Mouse (Mus musculus): Measurements from ENCODE around the gene Fanca. TPM values are rescaled to one million over a fixed set of nuclear protein-coding genes. Genes with fewer than 3 reads are reported as not detected.
A peak's percentile ranks its signal among the peaks of the same experiment; 100 is the strongest.

Fanca gene
- total and polyA plus RNA-seq, 3 experiments: 3.9 to 6.2 (median 5.3) TPM

DNA sequence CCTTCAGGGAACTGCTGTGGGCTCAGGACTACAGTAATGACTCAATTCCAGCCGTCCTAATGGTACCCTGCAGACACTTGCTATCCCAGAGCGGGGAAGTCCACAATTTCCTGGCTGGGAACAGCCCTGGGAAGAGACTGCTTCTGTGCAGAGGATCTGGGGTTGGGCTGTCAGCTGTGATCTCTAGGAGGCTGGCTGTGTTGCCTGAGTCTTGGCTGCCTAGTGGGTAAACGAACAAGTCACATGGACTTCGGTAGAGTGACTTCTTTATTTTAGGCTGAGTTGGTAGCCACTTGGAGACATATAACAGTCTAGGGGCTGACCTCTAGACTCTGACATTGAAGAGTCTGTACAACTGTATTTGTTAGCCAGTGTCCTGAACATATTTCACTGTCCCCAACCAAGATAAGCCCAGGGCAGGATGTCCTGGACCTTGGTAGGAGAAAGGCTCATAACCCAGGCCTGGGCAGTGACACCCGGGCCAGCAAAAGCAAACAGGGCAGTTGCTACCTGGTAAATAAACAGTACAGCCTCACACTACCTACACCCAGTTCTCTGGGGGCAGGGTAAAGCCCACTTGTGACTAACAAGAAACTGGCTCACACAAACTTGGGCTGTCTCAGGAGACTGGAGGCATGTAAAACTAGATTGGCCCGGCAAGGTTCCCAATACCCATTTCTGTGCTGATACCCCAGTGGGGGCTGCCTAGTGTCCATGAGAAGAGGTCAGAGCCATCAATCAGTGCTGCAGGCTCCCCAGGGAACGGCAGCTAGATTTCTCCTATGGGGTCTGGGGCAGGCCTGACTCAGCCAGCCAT is 76.1 kb downstream of the Fanca start:
- DNase-seq: no peak
- H3K27me3 ChIP-seq (ENCODE audit: control insufficient read depth, insufficient read depth, low read length): no peaks in the 10 kb centered on the region
- H3K27ac ChIP-seq: peak overlapping the region; percentile 34
- intact Hi-C loops (cut with DNase I): no loop called here
- no peak overlapping the region for H3K9ac ChIP-seq (ENCODE audit: low read depth, low read length)
- TF ChIP-seq CTCF (IDR thresholded peaks at IDR 0.05): no peak
- no peak for TF ChIP-seq EP300 (IDR thresholded peaks at IDR 0.05; ENCODE audit: insufficient read depth, low read depth, low read length)
- no peak for TF ChIP-seq POLR2A (IDR thresholded peaks at IDR 0.05; ENCODE audit: insufficient read depth, low read depth, low read length)
- H3K4me3 ChIP-seq: no peak overlapping the region
- no peaks in the 10 kb centered on the region for H3K79me2 ChIP-seq (replicated peaks; ENCODE audit: control insufficient read depth, insufficient read depth, low read length)
- WGBS: 68% methylated on average over 7 of the region's 7 CpGs
- H3K4me1 ChIP-seq (ENCODE audit: control insufficient read depth, insufficient read depth, low read length): no peaks in the 10 kb centered on the region
- no peaks in the 10 kb centered on the region for H3K36me3 ChIP-seq (ENCODE audit: control insufficient read depth, insufficient read depth, low read length)

DNA sequence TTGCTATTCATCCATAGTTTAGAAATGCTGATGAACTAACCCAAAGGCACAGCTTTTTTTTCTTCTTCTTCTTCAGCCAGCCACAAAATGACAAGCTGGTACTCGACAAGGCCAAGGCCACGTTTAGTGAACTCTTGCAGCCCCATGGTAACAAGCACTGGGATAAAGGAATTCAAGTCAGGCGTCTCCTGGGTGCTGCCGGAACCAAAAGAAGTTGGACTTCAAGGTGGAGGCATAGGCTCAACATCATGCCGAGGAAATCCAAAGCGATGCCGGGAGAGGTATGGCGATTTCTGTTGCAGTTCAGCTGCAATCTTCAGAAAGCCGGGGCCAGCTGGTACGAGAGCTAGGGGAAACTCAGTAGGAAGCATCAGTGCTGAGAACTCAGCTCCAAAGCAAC is 79.0 kb downstream of the Fanca start:
- intact Hi-C loops (cut with DNase I): no loop called here
- WGBS: 90% methylated on average over 10 of the region's 10 CpGs

DNA sequence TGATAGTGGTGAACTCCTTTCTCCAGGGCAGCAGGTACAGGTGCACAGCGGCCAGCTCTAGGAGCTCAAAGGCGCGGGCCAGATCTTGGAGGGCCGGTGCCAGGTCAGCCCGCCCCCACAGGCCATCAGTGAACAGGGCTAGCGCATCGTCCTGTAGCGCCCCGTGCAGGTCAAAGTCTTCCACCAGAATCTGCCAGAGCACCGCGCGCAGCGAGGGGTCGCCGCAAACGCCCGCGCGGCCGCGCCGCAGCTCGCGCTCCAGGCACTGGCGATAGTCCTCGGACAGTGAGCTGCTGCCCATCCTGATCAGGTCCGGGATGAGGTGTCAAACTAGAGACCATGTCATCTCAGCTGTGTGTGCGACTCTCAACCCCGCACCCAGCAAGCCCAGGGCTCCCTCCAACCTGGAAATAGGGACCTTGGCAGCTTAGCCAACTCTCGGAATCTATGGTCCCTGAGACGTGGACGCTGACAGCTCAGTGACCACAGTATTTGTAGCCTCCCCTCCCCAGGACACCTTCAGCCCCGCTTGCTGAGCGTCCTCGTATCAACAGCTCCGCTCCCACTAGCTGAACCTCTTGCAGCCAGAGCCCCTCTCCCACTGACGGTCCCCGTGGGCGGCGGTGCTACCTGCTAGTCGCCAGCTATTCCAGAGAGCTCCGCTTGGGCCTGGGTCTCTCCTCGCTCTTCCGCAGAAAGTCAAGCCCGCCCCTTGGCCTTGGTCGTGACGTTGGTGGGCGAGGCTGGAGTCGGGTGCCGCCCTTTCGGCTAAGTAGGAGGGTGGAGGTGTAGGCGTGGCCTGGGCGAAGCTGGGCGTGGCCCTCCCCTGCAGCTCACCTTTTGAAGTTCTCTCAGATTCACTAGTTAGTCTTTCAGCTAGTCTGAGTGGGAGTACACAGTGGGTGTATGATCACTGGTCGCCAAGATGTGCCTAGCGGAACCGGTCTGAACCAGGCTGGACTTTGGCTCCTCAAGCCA is 82.6 kb downstream of the Fanca start, which contains the start of gene Spata2l:
TSS of gene Spata2l (minus strand) at position 714 of the 978 bp plus-strand sequence.
- Histone ChIP-seq H3K4me1 (ENCODE audit: control insufficient read depth, insufficient read depth, low read length) (peaks cover 4% of the 10 kb centered on the region), H3K79me2 (replicated peaks; ENCODE audit: control insufficient read depth, insufficient read depth, low read length) (no peaks in the 10 kb centered on the region), H3K9ac (ENCODE audit: low read depth, low read length) (peak within 1 kb of the TSS; percentile 81), H3K36me3 (ENCODE audit: control insufficient read depth, insufficient read depth, low read length) (no peaks in the 10 kb centered on the region), H3K4me3 (peak within 1 kb of the TSS; percentile 66), H3K27me3 (ENCODE audit: control insufficient read depth, insufficient read depth, low read length) (no peaks in the 10 kb centered on the region), H3K27ac (peak within 1 kb of the TSS; percentile 75)
- intact Hi-C loops (cut with DNase I): no loop called here
- 3% methylated on average over 57 of the region's 57 CpGs for WGBS
- DNase-seq: peak; percentile 88 to 89
- no peak for TF ChIP-seq EP300 (IDR thresholded peaks at IDR 0.05; ENCODE audit: insufficient read depth, low read depth, low read length)
- peak; percentile 56 for TF ChIP-seq CTCF (IDR thresholded peaks at IDR 0.05)
- TF ChIP-seq POLR2A (IDR thresholded peaks at IDR 0.05; ENCODE audit: insufficient read depth, low read depth, low read length): peak; percentile 67

More for the DNA sequence above, 79.0 kb downstream of the Fanca start:
- Histone ChIP-seq H3K9ac (ENCODE audit: low read depth, low read length) (no peak overlapping the region), H3K36me3 (ENCODE audit: control insufficient read depth, insufficient read depth, low read length) (no peaks in the 10 kb centered on the region), H3K27ac (no peak overlapping the region), H3K4me1 (ENCODE audit: control insufficient read depth, insufficient read depth, low read length) (peaks cover 4% of the 10 kb centered on the region), H3K79me2 (replicated peaks; ENCODE audit: control insufficient read depth, insufficient read depth, low read length) (no peaks in the 10 kb centered on the region), H3K27me3 (ENCODE audit: control insufficient read depth, insufficient read depth, low read length) (no peaks in the 10 kb centered on the region), H3K4me3 (no peak overlapping the region)
- TF ChIP-seq CTCF (IDR thresholded peaks at IDR 0.05): no peak
- no peak for DNase-seq

DNA sequence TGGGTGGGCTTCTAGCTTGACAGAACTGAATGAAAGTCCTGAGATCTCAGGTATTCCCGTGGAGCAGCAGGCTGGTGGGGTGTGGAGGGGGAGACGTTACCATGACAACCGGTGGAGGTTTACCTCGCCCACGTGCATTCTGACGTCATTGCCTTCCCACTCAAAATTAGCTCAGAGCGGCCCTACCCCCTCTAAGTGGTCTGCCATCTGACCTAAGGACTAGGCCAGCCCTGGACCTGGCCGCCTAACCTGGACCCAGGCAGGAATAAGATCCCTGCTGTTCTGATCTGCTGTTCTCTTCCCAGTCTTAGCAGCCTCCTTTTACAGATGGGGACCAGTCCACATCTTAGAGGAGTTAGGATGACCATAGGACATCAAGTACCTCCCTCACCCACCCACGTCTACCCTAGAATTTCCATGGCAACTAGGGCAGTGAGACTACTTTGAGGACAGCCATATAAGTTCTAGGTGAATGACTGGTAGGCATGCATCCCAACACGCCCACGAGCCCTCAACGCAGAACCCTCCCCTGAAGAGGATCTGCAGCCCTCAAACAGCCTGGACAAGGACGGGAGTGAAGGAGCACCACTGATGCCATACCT is 83.4 kb downstream of the Fanca start:
- no peaks in the 10 kb centered on the region for H3K36me3 ChIP-seq (ENCODE audit: control insufficient read depth, insufficient read depth, low read length)
- WGBS: 27% methylated on average over 13 of the region's 13 CpGs
- H3K79me2 ChIP-seq (replicated peaks; ENCODE audit: control insufficient read depth, insufficient read depth, low read length): no peaks in the 10 kb centered on the region
- TF ChIP-seq POLR2A (IDR thresholded peaks at IDR 0.05; ENCODE audit: insufficient read depth, low read depth, low read length) (0 out of 2 replicates have a peak, but pooled peaks have one; percentile 1), EP300 (IDR thresholded peaks at IDR 0.05; ENCODE audit: insufficient read depth, low read depth, low read length) (no peak)
- H3K27me3 ChIP-seq (ENCODE audit: control insufficient read depth, insufficient read depth, low read length): no peaks in the 10 kb centered on the region
- DNase-seq: no peak
- peaks cover 4% of the 10 kb centered on the region for H3K4me1 ChIP-seq (ENCODE audit: control insufficient read depth, insufficient read depth, low read length)
- intact Hi-C loops (cut with DNase I): no loop called here
- no peak overlapping the region for H3K27ac ChIP-seq
- peak overlapping the region; percentile 66 for H3K4me3 ChIP-seq
- peak overlapping the region; percentile 81 for H3K9ac ChIP-seq (ENCODE audit: low read depth, low read length)

DNA sequence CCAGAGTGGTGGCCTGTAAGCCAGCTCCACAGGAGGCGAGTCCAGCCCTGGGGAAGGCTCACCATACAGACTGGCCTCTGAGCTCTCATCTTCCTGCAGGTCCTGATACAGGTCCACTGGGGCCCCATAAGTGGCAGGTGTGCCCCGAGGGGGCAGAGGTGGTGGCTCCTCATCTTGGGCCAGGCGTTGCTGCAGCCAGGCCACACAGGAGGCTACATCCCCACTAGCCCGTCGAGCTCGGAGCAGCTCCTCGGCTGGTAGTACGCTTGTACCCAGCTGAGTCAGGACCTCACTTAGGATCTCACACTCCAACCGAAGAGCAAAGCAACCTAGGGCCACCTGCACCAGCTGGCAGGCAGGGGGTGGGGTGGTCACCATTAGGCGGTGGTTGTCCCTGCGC is 84.6 kb downstream of the Fanca start:
- no peak overlapping the region for H3K27ac ChIP-seq
- no peaks in the 10 kb centered on the region for H3K27me3 ChIP-seq (ENCODE audit: control insufficient read depth, insufficient read depth, low read length)
- TF ChIP-seq CTCF (IDR thresholded peaks at IDR 0.05) (no peak), EP300 (IDR thresholded peaks at IDR 0.05; ENCODE audit: insufficient read depth, low read depth, low read length) (no peak), POLR2A (IDR thresholded peaks at IDR 0.05; ENCODE audit: insufficient read depth, low read depth, low read length) (no peak)
- no peak overlapping the region for H3K9ac ChIP-seq (ENCODE audit: low read depth, low read length)
- DNase-seq: no peak
- H3K36me3 ChIP-seq (ENCODE audit: control insufficient read depth, insufficient read depth, low read length): no peaks in the 10 kb centered on the region
- H3K4me3 ChIP-seq: no peak overlapping the region
- no peaks in the 10 kb centered on the region for H3K79me2 ChIP-seq (replicated peaks; ENCODE audit: control insufficient read depth, insufficient read depth, low read length)
- intact Hi-C loops (cut with DNase I): no loop called here
- peaks cover 4% of the 10 kb centered on the region for H3K4me1 ChIP-seq (ENCODE audit: control insufficient read depth, insufficient read depth, low read length)
- WGBS: 78% methylated on average over 11 of the region's 11 CpGs

All from heart, adult 2 months (tissue).